Mouse (Mus musculus) right cerebral cortex, postnatal 10 days (tissue): Measurements from ENCODE around the gene Hvcn1.

Experiments
- DNase-seq, 2 experiments: peaks; one replicate each; pipeline ENCODE4 v3.0.0; 2021; ENCODE audit warnings: low spot score in 2 of 2

Hvcn1 gene

DNA sequence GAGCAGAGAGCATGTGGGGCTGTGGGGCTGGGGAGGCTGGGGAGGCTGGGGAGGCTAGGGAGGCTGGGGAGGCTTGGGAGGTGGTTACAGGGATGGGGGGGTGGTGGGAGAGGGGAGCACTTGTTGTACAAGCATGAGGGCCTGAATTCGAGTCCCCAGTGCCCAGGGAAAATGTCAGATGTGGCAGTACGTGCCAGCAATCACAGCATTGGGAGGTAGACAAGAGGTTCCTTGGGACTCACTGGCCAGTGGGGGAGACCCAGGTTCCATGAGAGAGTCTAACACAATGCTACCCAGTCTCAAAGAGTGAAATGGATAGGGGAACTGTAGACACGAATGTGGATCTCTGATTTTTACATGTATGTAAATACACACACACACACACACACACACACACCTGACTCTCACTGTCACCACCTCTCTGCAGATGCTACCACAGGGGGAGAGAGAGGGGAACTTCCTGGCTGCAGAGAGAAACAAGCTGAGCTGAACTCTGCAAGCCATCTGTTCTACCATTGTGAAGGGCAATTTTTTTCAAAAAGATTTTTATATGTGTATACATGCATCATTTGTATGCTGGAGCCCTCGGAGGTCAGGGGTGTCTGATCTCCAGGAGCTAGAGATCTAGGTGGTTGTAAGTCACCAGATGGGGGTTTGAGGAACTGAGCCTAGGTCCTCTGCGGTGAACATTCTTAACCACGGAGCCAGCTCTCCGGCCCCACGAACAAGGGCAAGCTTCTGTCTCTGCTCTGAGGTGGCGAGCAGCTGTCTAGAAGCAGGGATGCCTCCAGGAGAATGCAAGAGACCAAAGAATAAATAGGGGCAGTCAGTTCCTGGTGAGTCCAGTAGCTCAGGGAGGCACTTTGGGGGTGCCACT, 28.0 kb downstream of the Hvcn1 start:
- no peak for DNase-seq

DNA sequence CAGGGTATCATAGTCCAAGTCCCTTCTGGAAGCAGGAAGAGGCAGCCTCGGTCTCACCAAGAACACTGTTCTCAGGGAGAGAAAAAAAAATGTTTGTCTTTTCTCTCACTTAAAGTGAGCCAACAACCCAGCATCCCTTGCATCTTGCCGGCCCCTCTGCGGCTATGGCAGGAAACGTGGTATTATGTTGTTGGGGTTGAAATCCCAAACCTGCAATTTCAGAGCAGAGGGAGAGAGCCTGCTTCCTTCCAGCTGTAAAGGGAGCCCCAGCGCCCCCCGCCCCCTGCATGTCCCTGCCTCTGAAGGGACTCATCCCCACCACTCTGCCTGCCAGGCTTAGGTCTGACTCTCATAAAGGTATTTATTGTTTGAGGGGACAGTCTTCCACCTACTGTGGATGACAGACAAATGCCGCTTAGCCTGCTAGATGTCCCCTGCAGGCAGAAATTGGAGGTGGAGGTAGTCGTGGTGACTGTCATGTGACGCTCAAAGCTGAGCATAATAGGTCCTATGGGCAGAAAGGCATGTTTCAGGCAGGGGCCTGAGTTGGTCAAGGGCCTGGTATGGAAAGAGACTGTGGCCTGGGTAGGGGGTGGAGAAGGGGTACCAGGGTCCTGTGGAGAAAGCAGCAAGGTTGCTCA, 28.7 kb downstream of the Hvcn1 start:
- no peak for DNase-seq

DNA sequence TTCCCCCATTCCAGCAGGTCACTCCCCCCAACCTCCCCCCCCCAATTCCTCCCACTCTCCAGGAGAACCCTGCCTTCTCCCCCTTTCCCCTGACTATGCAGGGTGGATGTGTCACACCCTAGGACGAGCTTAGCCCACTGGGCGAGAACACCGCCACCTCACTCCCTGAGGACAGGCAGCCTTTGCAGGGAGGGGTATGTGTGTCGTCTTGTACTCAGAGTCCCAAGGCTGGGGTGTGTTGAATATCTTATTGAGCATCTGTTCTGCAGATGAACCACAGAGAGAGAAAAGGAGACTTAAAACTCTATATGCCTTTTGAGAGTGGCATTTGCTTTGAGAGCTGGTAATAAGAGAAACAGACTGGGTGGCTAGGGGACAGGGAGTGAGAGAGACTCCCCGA, 30.6 kb downstream of the Hvcn1 start:
- no peak for DNase-seq

DNA sequence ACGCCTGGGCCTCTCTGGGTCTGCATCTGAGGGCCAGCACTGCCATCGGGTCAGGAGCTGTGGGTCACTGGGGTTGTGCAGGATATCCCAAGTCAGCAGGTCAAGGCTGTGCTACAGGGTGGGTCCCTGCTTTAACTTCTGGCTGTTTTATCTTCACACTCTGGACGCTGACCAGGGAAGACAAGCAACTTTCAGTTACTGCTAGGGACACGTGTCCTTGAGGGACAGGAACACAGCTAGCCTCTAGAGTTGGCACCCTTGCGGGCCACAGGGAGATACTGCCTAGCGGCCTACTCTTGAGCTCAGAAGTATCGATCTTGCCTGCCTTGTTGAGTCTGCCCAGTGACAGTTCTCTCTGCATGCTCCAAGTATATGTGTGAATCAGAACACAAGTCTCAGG, 33.0 kb downstream of the Hvcn1 start:
- DNase-seq: no peak

DNA sequence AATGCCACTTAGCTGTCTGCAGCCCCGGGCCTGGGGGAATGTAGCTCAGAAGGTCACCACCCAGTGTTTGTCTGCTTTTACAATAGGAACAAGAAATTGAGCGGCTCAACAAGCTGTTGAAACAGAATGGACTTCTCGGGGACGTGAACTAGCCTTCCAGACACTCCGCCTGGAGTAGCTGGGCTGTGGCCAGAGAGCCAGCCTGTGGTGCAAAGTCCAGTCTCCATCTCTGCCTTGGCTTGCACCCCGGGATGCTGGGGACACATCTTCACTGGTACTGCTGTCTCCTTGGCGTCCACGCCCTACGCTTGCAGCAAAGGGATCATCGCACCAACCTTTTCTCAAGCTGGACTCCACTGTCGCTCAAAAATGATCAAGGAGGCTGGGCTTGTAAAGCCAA, 33.9 kb downstream of the Hvcn1 start:
- DNase-seq: no peak

DNA sequence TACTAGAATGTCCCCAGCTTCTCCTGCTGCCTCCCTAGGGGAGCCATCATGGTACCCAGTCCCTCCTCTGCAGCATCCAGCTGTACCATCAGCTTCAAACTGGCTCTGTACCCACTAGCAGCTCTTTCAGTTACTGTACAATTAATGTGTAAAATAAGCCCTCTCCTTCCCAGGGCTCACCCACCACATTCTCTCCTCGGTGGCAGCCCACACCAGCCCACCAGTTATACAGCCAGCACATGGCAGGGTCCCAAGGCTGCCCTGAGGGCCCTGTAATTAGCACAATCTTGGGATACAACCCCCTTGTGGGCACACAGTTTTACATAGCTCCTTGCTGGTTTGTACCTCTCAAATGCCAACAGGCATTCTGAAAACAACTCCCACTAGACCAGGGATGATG, 34.4 kb downstream of the Hvcn1 start:
- DNase-seq: no peak

DNA sequence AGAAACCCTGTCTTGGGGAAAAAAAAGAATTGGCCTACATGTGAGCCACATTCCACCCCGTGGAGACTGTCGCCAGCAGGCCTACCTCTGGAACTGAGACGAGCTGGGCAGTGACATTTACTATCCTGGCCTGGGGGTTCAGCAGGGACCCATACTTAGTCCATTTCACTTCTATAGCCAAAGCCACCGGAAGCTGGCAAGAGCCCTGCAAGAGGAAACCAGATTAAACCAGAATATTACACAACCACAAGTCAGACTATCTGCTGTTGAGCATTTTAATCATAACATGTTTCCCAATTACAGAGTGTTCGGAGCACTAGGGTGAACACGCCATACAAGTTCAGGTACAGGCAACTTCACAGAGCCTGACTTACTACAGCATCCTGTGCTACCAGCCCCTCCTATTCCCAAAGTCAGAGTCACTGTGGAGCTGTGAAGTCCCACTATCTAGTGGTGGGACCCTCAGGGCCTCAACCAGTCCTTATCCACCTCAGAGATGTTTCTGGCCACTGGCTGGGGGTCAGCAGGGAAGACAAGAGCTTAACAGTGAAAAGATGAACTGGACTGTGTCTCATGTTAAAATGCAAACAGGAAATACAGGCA, 36.0 kb downstream of the Hvcn1 start:
- no peak for DNase-seq

DNA sequence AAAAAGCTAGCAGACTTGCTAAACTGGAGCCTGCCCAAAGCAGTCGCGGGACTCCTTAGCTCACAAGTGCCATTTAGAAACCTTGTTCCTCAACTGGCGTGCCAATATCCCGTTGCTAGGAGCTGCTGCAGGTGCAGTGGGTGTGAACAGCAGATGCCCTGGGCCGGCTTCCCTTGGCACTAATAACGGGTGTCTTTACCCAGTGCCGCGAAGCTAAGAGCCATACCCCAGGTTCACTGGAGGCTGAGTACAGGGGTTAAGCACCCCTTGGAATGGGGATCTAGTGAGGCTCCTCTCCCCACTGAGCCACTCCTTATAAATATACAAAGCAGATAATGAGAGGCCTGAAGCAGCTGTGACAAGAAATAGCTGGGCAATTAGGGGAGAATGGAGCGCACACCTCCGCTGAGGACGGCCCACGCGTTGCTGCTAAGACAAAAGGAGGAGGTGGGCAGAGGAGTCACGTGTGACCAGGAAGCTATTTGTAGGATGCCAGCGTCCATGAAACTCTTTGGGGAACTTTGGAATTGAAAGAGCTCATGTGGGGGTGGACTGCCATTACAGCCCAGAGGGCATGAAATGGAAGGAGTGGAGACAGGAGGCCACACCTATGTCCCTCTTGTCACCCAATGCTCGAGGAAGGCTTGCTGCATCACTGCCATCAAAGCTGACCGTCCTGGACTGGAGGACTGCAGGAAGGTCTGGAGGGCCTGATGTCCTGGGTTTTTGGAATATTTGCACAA, 37.3 kb downstream of the Hvcn1 start:
- DNase-seq: peak; percentile 59 to 73

DNA sequence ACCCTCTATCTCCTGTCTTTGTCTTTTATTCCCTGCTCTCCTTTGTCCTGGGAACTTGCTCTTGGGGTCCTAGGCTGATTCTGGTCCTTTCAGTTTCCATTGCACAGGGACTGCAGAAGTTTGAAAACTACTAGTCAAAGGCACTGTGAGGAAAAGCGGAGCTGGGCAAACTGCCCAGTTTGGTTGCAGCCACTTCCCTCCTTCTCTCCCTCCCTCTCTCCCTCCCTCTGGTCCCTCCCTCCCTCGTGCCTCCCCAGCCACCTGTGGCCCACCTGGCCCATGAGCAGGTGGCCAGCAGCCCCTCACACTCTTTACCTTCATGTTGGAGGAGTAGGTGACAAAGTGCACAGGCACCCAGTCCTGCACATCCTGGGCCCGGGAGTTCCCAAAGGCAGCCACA, 38.6 kb downstream of the Hvcn1 start:
- peak in 1 of 2 experiments; percentile 59 for DNase-seq

DNA sequence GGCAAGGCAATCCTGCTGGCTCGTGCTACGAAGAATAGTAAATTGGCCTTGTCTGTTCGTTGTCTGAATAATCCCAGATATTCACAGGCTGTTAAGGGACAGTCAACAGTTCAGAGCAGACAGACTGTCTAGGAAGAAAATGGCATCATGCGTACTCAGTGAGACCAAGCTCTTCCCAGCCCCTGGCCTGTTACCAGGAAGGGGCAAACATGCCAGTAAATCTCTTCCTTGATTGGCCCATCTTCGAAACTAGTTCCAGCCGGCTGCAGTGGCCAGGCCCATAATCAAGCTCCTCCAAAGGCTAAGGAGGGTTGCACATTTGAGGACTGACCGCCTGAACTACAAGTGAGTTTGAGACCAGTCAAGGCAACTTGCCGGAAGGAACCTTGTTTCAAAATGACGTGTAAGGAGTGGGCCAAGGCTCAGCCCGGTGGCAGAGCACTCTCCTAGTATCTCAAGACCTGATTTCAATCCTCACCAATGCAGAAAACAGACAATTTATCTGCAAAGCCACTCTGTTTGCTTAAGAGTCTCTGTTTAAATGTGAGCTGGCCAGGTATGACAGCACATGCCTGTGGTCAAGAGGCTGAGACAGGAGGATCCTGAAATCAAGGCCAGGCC, 40.1 kb downstream of the Hvcn1 start:
- no peak for DNase-seq

DNA sequence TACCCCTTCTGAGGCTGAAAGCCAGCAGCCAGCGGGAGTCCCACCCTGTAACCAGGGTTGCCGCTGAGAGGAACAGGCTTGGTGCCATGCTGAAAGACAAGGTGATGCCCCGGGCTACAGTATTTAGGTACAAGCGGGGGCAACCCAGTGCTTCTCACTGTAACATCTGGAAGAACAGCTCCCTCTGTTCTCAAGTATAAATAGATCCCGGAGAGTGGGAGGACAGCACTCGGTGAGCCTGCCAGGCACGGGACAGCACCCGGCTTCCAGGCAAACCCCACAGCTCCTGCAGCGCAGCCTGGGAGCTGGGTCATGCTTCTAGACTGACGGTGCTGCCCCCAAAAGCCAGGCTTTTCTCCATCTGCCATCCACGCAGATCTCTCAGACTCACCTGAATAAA, 40.9 kb downstream of the Hvcn1 start:
- DNase-seq: peak; percentile 62 to 66

DNA sequence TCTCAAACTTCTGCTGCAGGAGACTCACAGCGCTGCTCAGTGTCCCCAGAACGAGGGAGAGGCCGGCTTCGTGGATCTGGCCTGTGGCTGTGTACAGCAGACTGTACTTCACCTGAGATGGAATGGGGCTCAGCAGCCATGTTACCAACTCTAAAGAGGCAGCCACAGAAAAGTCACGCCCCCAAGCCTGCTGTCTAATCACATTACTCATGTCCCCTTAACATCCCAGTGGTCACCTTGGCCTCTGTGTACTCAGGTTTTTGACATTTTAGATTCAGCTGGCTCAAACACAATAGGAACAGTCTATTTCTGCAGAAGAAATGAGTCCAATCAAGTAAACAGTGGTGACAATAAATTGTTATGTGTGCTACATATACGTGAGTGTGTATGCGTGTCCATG, 41.3 kb downstream of the Hvcn1 start:
- DNase-seq: no peak

DNA sequence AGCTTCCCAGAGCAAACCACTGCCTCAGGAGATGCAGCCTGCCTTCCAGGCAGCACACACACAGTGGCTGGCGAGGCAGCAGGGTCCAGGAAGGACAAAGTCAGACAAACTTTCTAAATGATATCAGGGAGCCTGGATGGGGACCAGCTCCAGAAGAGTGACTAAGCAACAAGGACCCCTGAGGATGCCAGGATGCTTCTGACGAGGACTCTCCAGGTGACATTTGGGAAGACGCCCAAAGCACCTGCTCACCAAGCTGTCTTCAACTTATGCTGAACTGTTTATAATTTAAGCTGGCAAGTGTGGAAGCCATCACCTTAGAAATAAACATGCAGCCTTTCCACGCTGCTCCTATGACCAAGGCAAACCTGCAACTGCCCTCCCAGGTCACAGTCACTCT, 42.7 kb downstream of the Hvcn1 start:
- DNase-seq: no peak

DNA sequence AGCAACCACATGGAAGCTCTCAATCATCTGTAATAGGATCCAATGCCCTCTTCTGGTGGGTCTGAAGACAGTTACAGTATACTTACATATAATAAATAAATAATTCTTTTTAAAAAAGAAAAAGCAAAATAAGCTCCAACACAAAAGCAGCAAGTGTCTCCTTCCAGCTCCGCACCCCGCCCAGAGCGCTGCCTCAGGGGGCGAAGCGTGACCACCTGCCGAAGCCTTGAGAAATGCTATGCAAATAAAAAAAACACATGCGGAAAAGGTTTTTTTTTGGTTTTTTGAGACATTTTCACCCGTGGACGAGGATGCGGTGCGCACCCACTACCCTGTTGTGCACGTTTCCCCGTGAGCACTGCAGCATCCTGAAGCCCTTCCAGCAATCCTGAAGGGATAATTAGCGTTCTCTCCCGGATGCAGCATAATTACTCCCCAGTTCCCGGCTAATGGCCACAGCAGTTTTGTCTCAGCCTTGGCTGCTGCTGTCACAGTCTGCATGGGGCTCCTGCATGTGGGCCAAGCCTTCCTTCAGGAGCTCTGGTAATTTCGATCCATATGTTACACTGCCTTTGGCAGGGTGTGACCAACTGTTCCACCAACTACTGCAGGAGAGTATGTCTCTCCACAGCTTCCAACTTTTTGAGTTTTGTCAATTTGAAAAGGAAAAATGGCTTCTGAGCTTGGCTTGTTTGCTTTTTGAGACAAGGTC, 45.4 kb downstream of the Hvcn1 start:
- peak; percentile 56 to 68 for DNase-seq

DNA sequence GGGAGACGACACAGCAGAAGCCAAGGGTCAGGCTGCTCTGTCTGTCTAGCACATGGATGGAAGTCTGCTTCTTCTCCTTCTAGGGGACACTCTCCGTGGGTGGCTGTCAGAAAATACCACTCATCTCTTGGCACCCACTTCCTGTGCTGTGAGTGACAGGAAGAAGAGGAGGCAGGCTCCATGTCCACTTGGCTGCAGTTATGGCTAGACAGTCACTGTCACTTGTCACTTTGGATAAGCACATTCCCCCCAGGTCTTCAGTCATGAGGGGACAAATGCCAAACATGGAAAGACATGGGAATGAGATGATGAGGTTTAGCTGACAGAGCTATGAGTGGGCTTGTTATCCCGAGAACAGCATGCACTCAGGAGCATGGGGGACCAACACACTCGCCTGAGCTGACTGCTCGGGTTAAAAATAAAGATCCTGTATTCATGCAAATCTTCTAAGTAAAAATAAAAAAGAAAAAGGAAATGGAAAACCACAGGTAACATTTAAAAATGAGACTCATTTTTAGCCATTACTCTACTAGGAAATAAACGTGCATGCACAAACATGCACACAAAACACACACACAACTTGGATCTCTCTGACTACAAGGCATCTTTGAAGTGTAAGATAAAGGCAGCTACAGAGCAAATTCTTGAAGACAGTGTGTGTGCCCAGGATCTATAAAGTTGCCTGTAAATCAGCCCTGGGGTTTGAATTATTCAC, 51.6 kb downstream of the Hvcn1 start:
- no peak for DNase-seq

DNA sequence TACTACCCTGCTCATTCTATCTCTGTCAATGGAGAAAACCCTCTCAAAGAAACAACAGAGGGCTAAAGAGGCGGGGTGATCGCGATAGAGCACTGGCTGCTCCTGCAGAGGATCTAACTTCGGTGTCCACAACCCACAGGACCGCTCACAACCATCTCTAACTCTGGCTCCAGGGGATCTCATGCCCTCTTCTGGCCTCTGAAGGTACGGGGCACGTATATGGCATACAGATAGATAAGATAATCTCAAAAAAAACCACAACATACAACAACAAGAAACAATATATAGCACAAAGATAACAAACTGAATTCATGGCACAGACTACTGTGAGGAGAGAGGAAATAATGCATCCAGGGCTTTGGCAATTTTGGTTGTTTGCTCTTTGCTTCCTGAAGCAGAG, 55.5 kb downstream of the Hvcn1 start:
- DNase-seq: no peak

DNA sequence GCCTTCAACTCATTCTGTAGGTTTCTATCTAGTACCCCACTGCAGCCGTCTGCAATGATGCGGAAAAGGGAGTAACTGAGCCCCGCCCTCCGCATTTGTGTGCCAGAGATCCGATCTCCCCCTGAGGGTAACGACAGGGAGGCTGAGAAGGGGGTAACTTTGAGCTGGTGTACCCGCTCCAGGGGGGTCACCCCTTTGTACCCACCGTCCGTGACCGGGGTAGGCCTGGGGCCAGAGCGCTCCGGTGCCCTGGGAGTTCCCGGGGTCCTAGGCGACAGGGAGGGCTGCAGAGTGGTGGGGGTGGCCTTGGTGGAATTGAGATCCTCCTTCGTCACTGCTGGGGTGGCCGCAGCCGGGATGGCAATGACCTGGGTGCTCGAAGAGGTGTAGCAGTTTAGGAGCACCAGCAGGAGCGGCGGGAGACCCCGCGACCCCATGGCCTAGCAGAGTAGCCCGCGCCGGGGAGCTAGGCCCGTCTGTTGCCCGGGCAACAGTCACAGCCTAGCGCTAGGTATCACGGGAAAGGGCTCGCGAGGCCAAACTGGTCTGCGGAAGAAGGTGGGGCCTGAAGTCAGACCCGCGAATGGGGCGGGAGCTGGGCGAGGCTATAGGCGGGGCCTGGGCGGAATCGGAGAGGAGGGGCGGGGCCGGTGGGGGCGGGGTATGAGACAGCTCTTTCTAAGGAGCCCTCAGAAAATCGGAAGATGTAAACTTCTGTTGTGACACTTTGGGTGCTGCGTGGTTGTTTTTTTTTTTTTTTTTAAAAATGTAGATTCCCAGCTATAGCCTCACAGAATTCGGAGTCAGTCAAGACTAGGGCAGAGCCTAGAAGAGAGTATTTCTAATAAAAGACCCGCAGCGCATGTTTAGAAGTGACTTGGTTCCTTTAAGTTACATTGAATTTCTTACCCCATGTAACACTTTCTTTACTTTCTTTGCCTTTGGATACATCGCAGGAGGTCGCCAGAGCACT, 57.6 kb downstream of the Hvcn1 start, which contains the start of gene Tctn1:
TSS of gene Tctn1 (minus strand) at position 528 of the 973 bp plus-strand sequence.
- DNase-seq: peak; percentile 94 to 95

DNA sequence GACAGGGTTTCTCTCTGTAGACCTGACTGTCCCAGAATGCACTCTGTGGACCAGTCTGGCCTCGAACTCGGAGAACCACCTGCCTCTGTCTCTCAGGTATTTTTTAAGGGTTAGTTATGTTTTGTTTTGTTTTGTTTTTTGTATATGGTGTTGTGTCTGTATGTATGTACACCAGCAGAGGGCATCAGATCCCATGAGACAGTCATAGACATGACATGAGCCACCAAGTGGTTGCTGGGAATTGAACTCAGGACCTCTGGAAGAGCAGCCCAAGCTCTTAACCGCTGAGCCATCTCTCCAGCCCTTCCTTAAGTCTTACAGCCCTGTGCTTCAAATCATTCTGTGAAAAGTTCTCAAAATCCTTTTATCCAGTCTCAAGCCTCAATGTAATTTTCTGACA, 58.6 kb downstream of the Hvcn1 start:
- DNase-seq: no peak

DNA sequence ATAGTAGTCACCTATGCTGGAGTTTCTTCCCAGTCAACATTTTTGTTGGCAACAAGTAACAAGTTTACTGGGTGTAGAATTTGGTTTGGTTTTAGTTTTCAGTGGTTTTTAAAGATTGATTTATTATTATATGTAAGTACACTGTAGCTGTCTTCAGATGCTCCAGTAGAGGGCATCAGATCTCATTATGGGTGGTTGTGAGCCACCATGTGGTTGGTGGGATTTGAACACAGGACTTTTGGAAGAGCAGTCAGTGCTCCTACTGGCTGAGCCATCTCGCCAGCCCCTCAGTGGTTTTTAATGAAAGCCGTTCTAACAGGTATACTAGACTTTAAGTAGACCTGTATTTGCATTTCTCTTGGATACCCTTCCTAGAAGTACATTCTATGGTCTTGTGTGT, 59.3 kb downstream of the Hvcn1 start:
- DNase-seq: no peak
